Mouse (Mus musculus) erythroblast, embryonic 14.5 days (primary cell): Measurements from ENCODE around the gene Bet1l.

Source experiments
- GATA1 ChIP-seq: IDR thresholded peaks from 2 replicates; pipeline ENCODE4 v1.6.1; 2012; ENCODE audit warnings: low read length, inconsistent platforms, mixed read lengths
- TAL1 ChIP-seq: IDR thresholded peaks from 3 replicates; pipeline ENCODE4 v1.6.1; 2012; ENCODE audit warnings: low read length, inconsistent platforms, mixed read lengths

GRCm38 (mm10) chr7:140805704-140806103 lies 51.7 kb downstream of the Bet1l start:
- no peak for TF ChIP-seq GATA1
- TF ChIP-seq TAL1 = no peak
